Mouse (Mus musculus): ENCODE results near the gene Fggy.
A peak's percentile ranks its signal among the peaks of the same experiment; 100 is the strongest.

Gene Fggy

GRCm38 (mm10) chr4:95729142-95729826 lies 172.0 kb downstream of the Fggy start:
- no peak for DNase-seq (ENCODE audit: low spot score in 2 of 2)

GRCm38 (mm10) chr4:95731110-95731509 lies 173.8 kb downstream of the Fggy start:
- no peak for DNase-seq (ENCODE audit: low spot score in 2 of 2)

GRCm38 (mm10) chr4:95733397-95734249 lies 176.3 kb downstream of the Fggy start:
- peak; percentile 37 to 47 for DNase-seq (ENCODE audit: low spot score in 2 of 2)

DNA sequence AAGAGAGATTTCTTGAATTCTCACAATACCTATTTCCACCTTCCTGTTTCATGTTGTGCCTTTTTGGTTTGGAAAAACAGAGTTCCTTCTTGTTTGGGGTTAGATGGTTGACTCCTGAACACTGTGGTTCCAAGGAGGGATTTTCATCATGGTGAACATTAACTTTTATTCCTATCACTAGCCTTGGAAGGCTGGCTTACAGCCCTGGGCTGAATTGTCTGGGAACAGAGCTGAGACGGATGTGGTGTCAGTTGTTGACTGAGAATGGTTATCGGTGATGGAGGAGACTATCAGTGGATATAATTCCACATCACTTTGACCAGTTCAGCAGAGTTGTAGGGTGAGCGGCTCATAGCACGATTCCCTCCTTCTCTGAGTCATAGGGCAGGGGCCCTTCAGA lies 178.7 kb downstream of the Fggy start:
- DNase-seq (ENCODE audit: low spot score in 2 of 2) = no peak

- DNase-seq (ENCODE audit: low spot score in 2 of 2) = no peak
Observed at GRCm38 (mm10) chr4:95736674-95737073, 179.4 kb downstream of the Fggy start.

GRCm38 (mm10) chr4:95738179-95738578 lies 180.9 kb downstream of the Fggy start:
- no peak for DNase-seq (ENCODE audit: low spot score in 2 of 2)

DNA sequence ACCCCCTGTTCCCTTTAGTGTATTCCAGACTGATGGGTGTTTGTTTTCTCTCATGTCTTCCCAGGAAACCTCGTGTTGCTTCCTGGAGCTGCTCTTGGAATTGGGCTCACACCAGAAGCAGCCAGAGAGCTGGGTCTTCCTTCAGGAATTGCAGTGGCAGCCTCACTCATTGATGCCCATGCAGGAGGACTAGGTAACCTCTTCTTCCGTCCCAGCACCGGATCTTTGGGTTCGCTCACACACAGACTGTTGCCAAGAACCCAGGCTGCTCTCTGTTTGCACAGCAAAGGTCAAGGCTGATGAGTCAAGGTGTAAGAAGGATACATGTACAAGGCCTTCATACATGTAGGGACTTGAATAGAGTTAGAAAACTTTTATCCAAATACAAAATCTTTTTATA lies 181.4 kb downstream of the Fggy start:
- DNase-seq (ENCODE audit: low spot score in 2 of 2) = no peak

- DNase-seq (ENCODE audit: low spot score in 2 of 2) = no peak
Observed at GRCm38 (mm10) chr4:95741115-95741734, 183.9 kb downstream of the Fggy start.

DNA sequence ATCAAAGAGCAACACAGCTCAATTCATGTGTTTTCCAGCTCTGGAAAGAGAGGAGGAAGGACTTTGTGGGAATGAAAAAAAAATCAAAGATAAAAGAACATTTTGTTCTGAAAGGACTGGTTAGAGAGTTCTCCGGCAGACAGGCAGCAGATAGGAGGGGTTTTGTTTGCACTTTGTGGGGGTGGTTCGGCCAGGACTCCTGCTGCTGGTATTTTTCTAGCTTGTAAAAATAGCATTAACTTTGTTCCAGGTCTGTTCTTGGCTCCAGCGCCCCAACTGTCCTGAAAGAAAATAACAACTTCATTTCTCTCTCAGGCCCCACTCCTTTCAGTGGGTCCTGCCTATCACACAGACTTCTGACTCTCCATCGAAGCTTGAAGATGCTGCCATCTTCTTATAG lies 185.7 kb downstream of the Fggy start:
- peak in 1 of 2 experiments; percentile 37 for DNase-seq (ENCODE audit: low spot score in 2 of 2)

DNA sequence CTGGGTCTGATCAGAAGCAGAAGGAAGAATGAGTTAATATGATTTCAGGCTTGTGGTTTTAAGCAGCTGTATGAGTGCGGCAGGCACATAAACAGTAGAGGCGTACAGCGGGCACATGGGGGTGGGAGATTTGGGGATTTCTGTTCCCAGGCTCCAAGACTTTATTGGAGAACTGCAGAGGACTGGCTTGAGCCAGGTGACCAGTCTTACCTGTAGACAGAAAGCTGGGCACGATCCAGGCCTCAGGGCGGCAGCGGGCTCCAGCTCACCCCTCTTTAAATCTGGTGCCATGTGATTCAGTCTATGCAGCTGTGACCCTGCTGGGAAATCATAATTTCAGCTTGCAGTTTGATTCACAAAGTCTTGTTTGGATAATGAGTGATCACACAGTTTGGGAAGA lies 189.6 kb downstream of the Fggy start:
- DNase-seq (ENCODE audit: low spot score in 2 of 2) = no peak

DNA sequence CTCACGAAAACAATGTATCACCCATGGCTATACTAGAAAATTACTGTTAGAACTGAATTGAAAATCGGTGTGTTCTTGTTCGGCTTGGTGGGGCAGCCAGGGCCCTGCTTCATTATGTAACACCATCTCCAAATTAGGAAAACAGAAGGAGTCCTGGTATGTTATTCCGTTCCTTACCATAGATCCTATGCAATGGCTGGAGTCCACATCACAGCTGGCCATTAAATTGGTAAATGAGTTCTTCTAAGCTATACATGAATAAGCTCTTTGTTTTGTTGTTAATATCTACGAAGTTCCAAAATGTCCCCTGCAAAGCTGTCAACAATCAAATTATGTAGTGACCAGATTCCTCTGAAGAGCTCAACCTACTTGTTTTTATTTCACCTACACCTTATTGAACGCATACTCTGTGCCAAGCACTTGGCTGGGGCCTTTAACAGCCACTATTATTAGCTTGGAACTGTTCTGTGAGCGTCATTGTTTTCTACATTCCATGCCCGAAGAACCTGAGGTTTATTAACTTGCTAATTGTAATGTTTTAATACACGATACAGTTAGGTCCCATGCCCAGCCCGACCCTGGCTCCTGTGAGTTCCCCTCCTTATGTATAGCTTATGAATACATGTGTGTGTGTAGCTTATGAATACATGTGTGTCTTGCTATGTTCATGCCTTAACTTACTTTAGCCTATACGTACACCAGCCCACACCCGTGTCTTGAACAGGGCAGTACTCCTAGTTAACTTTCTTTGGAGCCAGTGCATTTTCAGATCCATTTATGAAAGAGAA lies 190.3 kb downstream of the Fggy start:
- DNase-seq (ENCODE audit: low spot score in 2 of 2) = no peak

- DNase-seq (ENCODE audit: low spot score in 2 of 2) = no peak
Observed at GRCm38 (mm10) chr4:95750186-95750585, 192.9 kb downstream of the Fggy start.

GRCm38 (mm10) chr4:95752538-95753188 lies 195.4 kb downstream of the Fggy start:
- no peak for DNase-seq (ENCODE audit: low spot score in 2 of 2)

GRCm38 (mm10) chr4:95759027-95759731 lies 201.9 kb downstream of the Fggy start:
- no peak for DNase-seq (ENCODE audit: low spot score in 2 of 2)

- no peak for DNase-seq (ENCODE audit: low spot score in 2 of 2)
Observed at GRCm38 (mm10) chr4:95765359-95765758, 208.1 kb downstream of the Fggy start.

GRCm38 (mm10) chr4:95770469-95770868 lies 213.2 kb downstream of the Fggy start:
- no peak for DNase-seq (ENCODE audit: low spot score in 2 of 2)

DNA sequence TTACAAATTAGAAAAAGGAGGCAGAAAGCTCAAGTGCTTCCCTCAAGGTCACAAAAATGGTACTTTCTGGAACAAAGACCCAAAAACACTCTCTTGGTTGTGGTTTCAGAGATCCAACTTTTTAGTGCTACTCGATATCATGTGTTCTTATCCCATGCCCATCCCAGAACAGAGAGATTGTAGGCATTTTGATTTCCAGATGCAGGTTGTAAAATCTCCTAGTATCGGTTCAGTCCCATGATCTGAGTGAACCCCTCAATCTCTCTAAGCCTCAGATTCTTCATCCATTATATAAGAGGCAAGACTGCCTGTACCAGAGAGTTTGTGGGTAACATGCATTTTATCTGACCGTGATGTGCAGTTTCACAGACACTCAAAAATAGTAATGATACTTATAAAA lies 214.2 kb downstream of the Fggy start:
- no peak for DNase-seq (ENCODE audit: low spot score in 2 of 2)

- no peak for DNase-seq (ENCODE audit: low spot score in 2 of 2)
Observed at GRCm38 (mm10) chr4:95771945-95772344, 214.6 kb downstream of the Fggy start.

DNA sequence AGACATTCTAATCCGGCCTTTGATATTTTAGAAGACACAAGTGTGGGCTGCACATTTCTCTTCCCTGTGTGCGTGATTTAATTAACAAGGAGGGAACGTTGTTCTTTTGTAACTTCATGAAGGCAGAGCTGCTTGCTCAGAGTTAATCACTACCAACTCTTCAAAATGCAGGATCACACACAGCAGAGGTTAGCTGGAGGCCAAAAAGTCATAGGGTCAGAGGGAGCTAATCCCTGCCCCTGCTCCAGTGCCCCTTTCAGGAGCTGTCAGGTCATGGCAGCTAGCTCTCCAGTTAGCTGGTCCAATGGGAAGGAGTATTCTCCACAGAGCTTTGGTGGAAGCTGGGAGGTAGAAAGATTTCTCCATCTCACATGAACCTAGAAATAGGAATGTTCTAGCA lies 215.4 kb downstream of the Fggy start:
- DNase-seq (ENCODE audit: low spot score in 2 of 2) = no peak

DNA sequence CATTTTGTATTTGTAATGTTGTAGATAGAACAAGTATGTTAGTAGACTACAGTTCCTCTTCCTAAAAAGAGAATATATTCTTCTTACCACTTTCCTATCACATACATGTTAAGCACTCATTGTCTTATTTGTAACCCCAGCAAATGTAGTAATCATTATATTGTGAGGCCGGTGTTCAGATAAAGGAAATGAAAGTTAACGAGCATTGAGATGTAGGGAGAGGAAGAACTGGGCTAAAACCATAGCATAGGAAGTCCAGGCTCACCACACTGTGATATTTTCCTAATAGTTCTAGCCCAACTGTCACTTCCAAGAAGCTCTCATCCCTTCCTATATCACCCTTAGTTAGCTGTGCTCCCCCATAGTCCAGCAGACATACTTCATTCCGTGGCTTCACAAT lies 218.3 kb downstream of the Fggy start:
- no peak for DNase-seq (ENCODE audit: low spot score in 2 of 2)

- no peak for DNase-seq (ENCODE audit: low spot score in 2 of 2)
Observed at GRCm38 (mm10) chr4:95777839-95778238, 220.5 kb downstream of the Fggy start.
